Mouse (Mus musculus): ENCODE results near the gene BC048562. TPM values are rescaled to one million over a fixed set of nuclear protein-coding genes. Genes with fewer than 3 reads are reported as not detected.

Gene BC048562
- polyA plus RNA-seq, 1 experiment from 2014 or later = not detected

DNA sequence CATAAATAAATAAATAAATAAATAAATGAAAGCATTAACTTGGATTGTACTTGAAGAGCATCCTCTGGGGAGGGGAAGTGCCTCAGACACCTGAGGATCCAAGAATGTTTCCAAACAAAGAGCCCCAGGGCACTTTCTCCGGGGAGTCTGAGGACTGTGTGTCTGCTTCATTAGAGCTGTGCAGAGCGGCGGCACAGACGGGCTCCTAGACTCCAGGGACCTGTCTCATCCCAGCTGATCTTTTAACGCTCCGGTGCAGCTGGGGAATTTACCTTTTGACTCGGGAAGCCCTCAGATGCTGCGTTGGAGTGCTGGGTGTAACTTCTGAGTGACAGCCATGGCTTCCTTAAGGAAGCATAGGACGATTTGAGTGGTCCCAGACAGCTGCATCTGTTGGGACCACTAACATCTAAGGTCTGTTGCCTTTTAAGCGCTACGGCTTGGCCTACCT is 24.9 kb downstream of the BC048562 start, which contains the start of gene Klhdc8b:
Klhdc8b (minus strand) TSS at position 401 of the 451 bp plus-strand sequence.
- Histone ChIP-seq H3K9ac (replicated peaks; ENCODE audit: low read depth, low read length) (peak within 1 kb of the TSS; percentile 90), H3K36me3 (ENCODE audit: control insufficient read depth, insufficient read depth, low read length) (peaks cover 26% of the 10 kb centered on the region), H3K27me3 (ENCODE audit: control insufficient read depth, insufficient read depth, low read length) (no peaks in the 10 kb centered on the region), H3K4me3 (ENCODE audit: low read depth, low read length) (peak within 1 kb of the TSS; percentile 94), H3K4me1 (ENCODE audit: control insufficient read depth, insufficient read depth, low read length) (peaks cover 18% of the 10 kb centered on the region; the same call in 1 of the 2 replicates), H3K27ac (ENCODE audit: low read length) (peak within 1 kb of the TSS; percentile 96), H3K4me2 (replicated peaks; ENCODE audit: low read depth, low read length) (peak within 1 kb of the TSS; percentile 68), H3K9me3 (ENCODE audit: control insufficient read depth, low read depth, low read length) (no peaks in the 10 kb centered on the region)
- no peak for ATAC-seq (ENCODE audit: insufficient number of reproducible peaks, insufficient read depth, low FRiP score, low read depth)
- WGBS = 23% methylated on average over 11 of the region's 11 CpGs

DNA sequence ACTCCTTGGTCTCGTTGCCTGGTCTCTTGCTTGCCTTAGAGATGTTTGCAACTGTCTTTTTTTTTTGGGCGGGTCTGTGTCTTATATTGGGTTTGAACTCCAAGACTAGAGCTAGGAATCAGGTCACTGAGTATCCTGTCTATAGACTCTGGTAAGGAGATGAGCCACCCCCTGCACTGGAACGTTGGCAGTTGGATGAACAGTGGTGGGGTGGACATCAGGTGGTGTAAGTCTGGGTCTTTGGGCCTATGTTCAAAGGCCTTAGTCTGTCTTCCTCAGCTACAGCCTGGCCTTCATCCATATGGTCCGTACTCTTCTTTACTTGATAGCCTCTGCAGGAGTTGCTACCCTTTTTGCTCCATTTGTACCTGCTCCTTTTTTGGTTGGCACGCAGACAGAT is 25.4 kb downstream of the BC048562 start:
- ATAC-seq (ENCODE audit: insufficient number of reproducible peaks, insufficient read depth, low FRiP score, low read depth) = no peak
- 78% methylated on average over 5 of the region's 5 CpGs for WGBS
- peaks cover 18% of the 10 kb centered on the region; the same call in 1 of the 2 replicates for H3K4me1 ChIP-seq (ENCODE audit: control insufficient read depth, insufficient read depth, low read length)
- H3K27me3 ChIP-seq (ENCODE audit: control insufficient read depth, insufficient read depth, low read length) = no peaks in the 10 kb centered on the region
- H3K9ac ChIP-seq (replicated peaks; ENCODE audit: low read depth, low read length) = no peak overlapping the region; the same call in 1 of the 2 replicates
- H3K4me3 ChIP-seq (ENCODE audit: low read depth, low read length) = peak overlapping the region; percentile 94
- H3K4me2 ChIP-seq (replicated peaks; ENCODE audit: low read depth, low read length) = peak overlapping the region; percentile 68
- H3K36me3 ChIP-seq (ENCODE audit: control insufficient read depth, insufficient read depth, low read length) = peaks cover 26% of the 10 kb centered on the region
- peak overlapping the region; percentile 96 for H3K27ac ChIP-seq (ENCODE audit: low read length)
- H3K9me3 ChIP-seq (ENCODE audit: control insufficient read depth, low read depth, low read length) = no peaks in the 10 kb centered on the region

DNA sequence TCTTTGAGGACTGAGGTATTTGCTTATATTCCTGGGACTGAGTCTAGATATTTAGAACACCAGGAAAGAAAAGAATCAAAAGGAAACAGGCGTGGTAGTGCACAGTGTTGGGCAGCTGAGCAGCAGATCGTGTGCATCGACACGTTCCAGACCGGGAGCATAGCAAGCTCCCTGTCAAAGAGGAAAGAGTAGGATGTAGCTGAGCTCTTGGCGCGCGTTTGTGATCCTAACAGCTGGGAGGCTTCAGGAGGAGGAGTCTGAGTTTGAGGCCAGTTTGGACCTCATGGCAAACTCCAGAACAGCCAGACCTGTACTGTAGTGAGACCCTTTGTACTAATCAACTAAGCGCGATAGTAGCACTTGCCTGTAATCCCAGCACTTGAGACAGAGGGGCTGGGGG is 25.9 kb downstream of the BC048562 start:
- ATAC-seq (ENCODE audit: insufficient number of reproducible peaks, insufficient read depth, low FRiP score, low read depth) = peak; percentile 75
- Histone ChIP-seq H3K4me2 (replicated peaks; ENCODE audit: low read depth, low read length) (peak overlapping the region; percentile 68), H3K9me3 (ENCODE audit: control insufficient read depth, low read depth, low read length) (no peaks in the 10 kb centered on the region), H3K4me1 (ENCODE audit: control insufficient read depth, insufficient read depth, low read length) (peaks cover 18% of the 10 kb centered on the region; the same call in 1 of the 2 replicates), H3K27ac (ENCODE audit: low read length) (peak overlapping the region; percentile 96), H3K9ac (replicated peaks; ENCODE audit: low read depth, low read length) (no peak overlapping the region), H3K27me3 (ENCODE audit: control insufficient read depth, insufficient read depth, low read length) (no peaks in the 10 kb centered on the region), H3K36me3 (ENCODE audit: control insufficient read depth, insufficient read depth, low read length) (peaks cover 26% of the 10 kb centered on the region), H3K4me3 (ENCODE audit: low read depth, low read length) (peak overlapping the region; percentile 3)
- WGBS = 39% methylated on average over 10 of the region's 10 CpGs

DNA sequence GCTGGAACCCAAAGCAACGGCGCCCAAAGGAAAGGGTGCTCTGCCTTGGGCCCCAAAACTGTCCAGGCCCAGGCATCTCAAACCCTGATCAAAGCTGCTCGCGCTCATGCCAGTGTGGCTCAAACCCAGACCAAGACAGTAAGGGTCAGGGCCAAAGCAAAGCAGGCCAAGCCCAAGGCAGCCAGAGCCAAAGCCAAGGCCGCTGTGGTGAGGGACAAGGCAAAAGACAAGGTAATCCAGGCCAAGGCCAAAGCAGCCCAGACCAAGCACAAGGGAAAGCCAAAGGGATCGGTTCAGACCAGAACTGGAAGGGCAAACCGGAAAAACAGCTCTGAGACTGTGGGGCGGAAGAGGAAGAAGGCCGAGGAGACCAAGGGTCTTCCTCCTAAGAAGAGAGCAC is 27.4 kb downstream of the BC048562 start:
- Histone ChIP-seq H3K9me3 (ENCODE audit: control insufficient read depth, low read depth, low read length) (no peaks in the 10 kb centered on the region), H3K4me3 (ENCODE audit: low read depth, low read length) (no peak overlapping the region), H3K9ac (replicated peaks; ENCODE audit: low read depth, low read length) (no peak overlapping the region), H3K36me3 (ENCODE audit: control insufficient read depth, insufficient read depth, low read length) (peaks cover 26% of the 10 kb centered on the region), H3K4me1 (ENCODE audit: control insufficient read depth, insufficient read depth, low read length) (peaks cover 18% of the 10 kb centered on the region; the same call in 1 of the 2 replicates), H3K4me2 (replicated peaks; ENCODE audit: low read depth, low read length) (no peak overlapping the region), H3K27me3 (ENCODE audit: control insufficient read depth, insufficient read depth, low read length) (no peaks in the 10 kb centered on the region), H3K27ac (ENCODE audit: low read length) (no peak overlapping the region)
- ATAC-seq (ENCODE audit: insufficient number of reproducible peaks, insufficient read depth, low FRiP score, low read depth) = no peak
- 89% methylated on average over 9 of the region's 9 CpGs for WGBS

DNA sequence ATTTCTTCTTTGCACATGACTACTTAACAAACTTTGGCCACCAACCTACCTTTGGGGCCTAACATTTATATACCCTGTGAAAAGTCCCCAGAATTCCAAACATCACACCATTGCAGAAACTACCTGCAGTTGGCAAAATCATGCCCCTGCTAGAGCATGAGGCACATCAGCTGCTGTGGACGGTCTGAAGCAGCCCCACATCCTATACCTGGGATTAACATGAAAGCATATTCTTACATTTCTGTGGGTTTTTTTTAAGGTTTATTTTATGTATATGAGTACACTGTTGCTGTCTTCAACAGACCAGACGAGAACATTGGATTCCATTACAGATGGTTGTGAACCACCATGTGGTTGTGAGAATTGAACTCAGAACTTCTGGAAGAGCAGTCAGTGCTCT is 29.9 kb downstream of the BC048562 start:
- 90% methylated on average over 2 of the region's 2 CpGs for WGBS
- Histone ChIP-seq H3K4me1 (ENCODE audit: control insufficient read depth, insufficient read depth, low read length) (peaks cover 17% of the 10 kb centered on the region; the same call in 1 of the 2 replicates), H3K9me3 (ENCODE audit: control insufficient read depth, low read depth, low read length) (no peaks in the 10 kb centered on the region), H3K9ac (replicated peaks; ENCODE audit: low read depth, low read length) (no peak overlapping the region), H3K27me3 (ENCODE audit: control insufficient read depth, insufficient read depth, low read length) (no peaks in the 10 kb centered on the region), H3K36me3 (ENCODE audit: control insufficient read depth, insufficient read depth, low read length) (peaks cover 26% of the 10 kb centered on the region), H3K27ac (ENCODE audit: low read length) (no peak overlapping the region), H3K4me3 (ENCODE audit: low read depth, low read length) (no peak overlapping the region), H3K4me2 (replicated peaks; ENCODE audit: low read depth, low read length) (no peak overlapping the region)
- no peak for ATAC-seq (ENCODE audit: insufficient number of reproducible peaks, insufficient read depth, low FRiP score, low read depth)

DNA sequence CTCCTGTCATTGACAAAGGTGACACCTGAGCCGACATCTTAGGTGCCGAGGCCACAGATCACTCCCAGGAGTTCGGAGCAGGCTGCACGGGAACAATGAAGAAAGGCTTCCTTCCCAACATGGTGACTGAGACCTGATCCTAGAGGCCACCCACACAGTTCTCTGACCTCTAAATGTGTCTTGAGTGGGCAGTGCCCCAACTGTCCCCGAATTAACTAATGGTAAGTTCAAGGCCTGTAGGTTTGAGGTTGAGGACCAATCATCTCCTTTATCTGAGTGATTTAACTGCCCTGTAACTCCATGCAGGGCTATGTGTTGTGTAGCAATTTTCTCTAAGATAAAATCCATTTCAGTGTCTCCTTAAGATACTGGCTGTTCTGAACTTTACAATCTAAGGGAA is 33.1 kb downstream of the BC048562 start:
- Histone ChIP-seq H3K27me3 (ENCODE audit: control insufficient read depth, insufficient read depth, low read length) (no peaks in the 10 kb centered on the region), H3K36me3 (ENCODE audit: control insufficient read depth, insufficient read depth, low read length) (peaks cover 15% of the 10 kb centered on the region), H3K9me3 (ENCODE audit: control insufficient read depth, low read depth, low read length) (no peaks in the 10 kb centered on the region), H3K4me3 (ENCODE audit: low read depth, low read length) (no peak overlapping the region), H3K9ac (replicated peaks; ENCODE audit: low read depth, low read length) (no peak overlapping the region), H3K4me1 (ENCODE audit: control insufficient read depth, insufficient read depth, low read length) (no peaks in the 10 kb centered on the region), H3K27ac (ENCODE audit: low read length) (no peak overlapping the region), H3K4me2 (replicated peaks; ENCODE audit: low read depth, low read length) (no peak overlapping the region)
- WGBS = 60% methylated on average over 5 of the region's 5 CpGs
- no peak for ATAC-seq (ENCODE audit: insufficient number of reproducible peaks, insufficient read depth, low FRiP score, low read depth)

DNA sequence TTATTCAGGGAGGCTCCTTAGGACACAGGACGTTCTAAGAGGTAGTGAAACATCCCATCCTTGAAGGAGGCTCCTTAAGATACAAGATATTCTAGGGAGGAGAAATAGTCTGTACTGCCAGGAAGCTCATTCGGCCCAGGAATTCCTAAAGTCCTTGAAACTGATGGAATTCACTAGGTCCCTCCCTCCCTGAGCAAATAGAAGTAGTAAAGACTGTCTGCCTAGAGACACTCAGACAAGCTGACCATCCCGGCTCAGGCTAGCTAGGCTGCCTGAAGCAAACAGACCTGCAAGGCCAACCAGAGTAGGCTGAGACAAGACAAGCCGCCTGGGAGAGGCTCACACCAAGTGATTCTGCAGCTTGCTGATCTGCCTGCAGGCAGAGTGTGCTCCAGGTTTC is 33.6 kb downstream of the BC048562 start:
- ATAC-seq (ENCODE audit: insufficient number of reproducible peaks, insufficient read depth, low FRiP score, low read depth) = no peak
- no peaks in the 10 kb centered on the region for H3K4me1 ChIP-seq (ENCODE audit: control insufficient read depth, insufficient read depth, low read length)
- no peak overlapping the region for H3K4me2 ChIP-seq (replicated peaks; ENCODE audit: low read depth, low read length)
- H3K27me3 ChIP-seq (ENCODE audit: control insufficient read depth, insufficient read depth, low read length) = no peaks in the 10 kb centered on the region
- H3K4me3 ChIP-seq (ENCODE audit: low read depth, low read length) = no peak overlapping the region
- H3K36me3 ChIP-seq (ENCODE audit: control insufficient read depth, insufficient read depth, low read length) = peaks cover 10% of the 10 kb centered on the region
- WGBS = 51% methylated on average over 4 of the region's 4 CpGs
- H3K9ac ChIP-seq (replicated peaks; ENCODE audit: low read depth, low read length) = no peak overlapping the region
- H3K9me3 ChIP-seq (ENCODE audit: control insufficient read depth, low read depth, low read length) = no peaks in the 10 kb centered on the region
- H3K27ac ChIP-seq (ENCODE audit: low read length) = no peak overlapping the region

DNA sequence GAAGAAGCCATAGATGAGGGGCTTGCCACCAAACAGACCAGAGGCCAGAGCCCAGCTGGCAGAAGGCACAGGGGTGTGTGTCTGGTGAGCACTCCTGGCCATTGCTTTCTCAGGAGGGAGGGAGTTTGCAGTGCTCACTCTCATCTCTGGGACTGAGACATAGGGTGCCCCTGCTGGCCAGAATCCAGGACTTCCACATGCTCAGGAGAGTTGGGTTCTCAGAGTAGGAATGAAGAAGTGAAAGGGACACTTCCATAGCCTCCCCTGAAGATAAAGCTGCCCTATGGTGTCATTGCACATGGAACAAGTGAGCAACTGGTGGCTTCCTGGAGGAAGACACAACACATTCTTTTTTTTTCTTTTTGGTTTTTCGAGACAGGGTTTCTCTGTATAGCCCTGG is 38.2 kb downstream of the BC048562 start:
- Histone ChIP-seq H3K9me3 (ENCODE audit: control insufficient read depth, low read depth, low read length) (no peaks in the 10 kb centered on the region), H3K27ac (ENCODE audit: low read length) (no peak overlapping the region), H3K4me1 (ENCODE audit: control insufficient read depth, insufficient read depth, low read length) (peaks cover 5% of the 10 kb centered on the region; the same call in 1 of the 2 replicates), H3K36me3 (ENCODE audit: control insufficient read depth, insufficient read depth, low read length) (no peaks in the 10 kb centered on the region), H3K27me3 (ENCODE audit: control insufficient read depth, insufficient read depth, low read length) (no peaks in the 10 kb centered on the region), H3K4me2 (replicated peaks; ENCODE audit: low read depth, low read length) (no peak overlapping the region), H3K4me3 (ENCODE audit: low read depth, low read length) (no peak overlapping the region), H3K9ac (replicated peaks; ENCODE audit: low read depth, low read length) (no peak overlapping the region)
- no peak for ATAC-seq (ENCODE audit: insufficient number of reproducible peaks, insufficient read depth, low FRiP score, low read depth)
- 64% methylated on average over 1 of the region's 1 CpGs for WGBS

DNA sequence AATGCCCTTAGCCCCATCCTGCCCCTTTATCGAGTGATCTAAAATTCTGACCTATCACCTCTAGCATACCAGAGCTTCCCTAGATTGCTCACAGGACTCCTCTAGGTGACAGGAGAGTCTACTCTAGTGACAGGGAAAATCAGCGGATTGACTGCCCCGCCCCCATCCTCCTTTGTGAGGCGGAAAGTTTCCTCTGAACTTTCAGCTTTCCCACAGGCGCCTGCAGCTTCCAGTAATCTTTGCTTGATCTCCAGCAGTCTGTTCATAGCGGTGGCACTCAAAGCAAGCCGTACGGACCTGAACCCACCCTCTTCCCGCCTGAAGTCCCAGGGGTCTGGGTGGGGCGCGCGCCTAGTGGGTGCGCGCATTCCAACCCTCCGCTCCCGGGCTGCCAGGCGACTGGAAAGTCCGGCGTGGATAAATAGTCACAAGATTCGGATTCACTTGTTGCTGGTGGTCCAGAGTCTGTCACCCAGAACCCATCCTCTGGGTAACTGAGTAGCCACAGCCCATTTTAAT is 42.4 kb downstream of the BC048562 start:
- H3K9ac ChIP-seq (replicated peaks; ENCODE audit: low read depth, low read length) = peak overlapping the region; percentile 34; the same call in 1 of the 2 replicates
- WGBS = under 1% methylated on average over 20 of the region's 20 CpGs
- H3K4me1 ChIP-seq (ENCODE audit: control insufficient read depth, insufficient read depth, low read length) = peaks cover 14% of the 10 kb centered on the region; the same call in 1 of the 2 replicates

More for the DNA sequence above, 42.4 kb downstream of the BC048562 start:
- H3K27me3 ChIP-seq (ENCODE audit: control insufficient read depth, insufficient read depth, low read length) = no peaks in the 10 kb centered on the region
- no peaks in the 10 kb centered on the region for H3K9me3 ChIP-seq (ENCODE audit: control insufficient read depth, low read depth, low read length)
- H3K36me3 ChIP-seq (ENCODE audit: control insufficient read depth, insufficient read depth, low read length) = peaks cover 17% of the 10 kb centered on the region
- peak; percentile 84 for ATAC-seq (ENCODE audit: insufficient number of reproducible peaks, insufficient read depth, low FRiP score, low read depth)
- peak overlapping the region; percentile 91 for H3K27ac ChIP-seq (ENCODE audit: low read length)
- peak overlapping the region; percentile 54 for H3K4me2 ChIP-seq (replicated peaks; ENCODE audit: low read depth, low read length)
- H3K4me3 ChIP-seq (ENCODE audit: low read depth, low read length) = peak overlapping the region; percentile 37
